Mouse (Mus musculus): Measurements from ENCODE around the gene Olfr410.

DNA sequence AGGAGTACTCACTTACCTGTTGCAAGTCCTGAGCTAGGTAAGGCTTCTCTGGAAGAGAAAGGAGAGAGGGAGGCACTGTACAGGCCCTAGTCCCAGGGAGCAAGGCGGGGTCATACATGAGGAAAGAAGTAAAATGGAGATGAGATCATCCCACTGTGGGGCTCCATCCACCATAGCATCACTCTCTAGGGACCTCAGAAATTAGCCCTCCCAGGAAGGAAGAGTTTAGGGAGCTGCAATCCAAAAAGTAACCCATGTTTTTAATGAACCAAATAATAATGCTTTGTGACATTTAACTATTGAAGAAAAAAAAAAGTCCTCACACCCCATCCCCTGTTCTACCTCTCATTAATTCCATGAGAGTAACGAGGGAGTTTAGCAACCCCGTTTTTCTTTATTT, 14.7 kb upstream of the Olfr410 start, which contains the start of gene Olfr411:
- TF ChIP-seq POLR2A (IDR thresholded peaks at IDR 0.05; ENCODE audit: borderline replicate concordance, low read depth, low read length) = no peak
- TF ChIP-seq CTCF (IDR thresholded peaks at IDR 0.05; ENCODE audit: low read depth, low read length) = no peak
